Mouse (Mus musculus) hematopoietic stem cell, adult 5-6 weeks (primary cell): ENCODE measurements around the gene Psd. TPM values are rescaled to one million over a fixed set of nuclear protein-coding genes. Genes with fewer than 3 reads are reported as not detected.

ENCODE experiments used
- ATAC-seq, 2 experiments: fragments of 125-278 bp in 1 of 2; replicated peaks in 1 of 2; 2 replicates each; pipeline ENCODE4 v1.8.0; 2016 to 2017; ENCODE audit warnings: inconsistent platforms in 2 of 2, mild to moderate bottlenecking in 2 of 2, moderate number of reproducible peaks in 2 of 2, low read depth in 1 of 2, moderate TSS enrichment in 1 of 2; ENCODE audit not compliant: low FRiP score in 2 of 2, poor library complexity in 2 of 2, severe bottlenecking in 2 of 2, insufficient read depth in 1 of 2, low TSS enrichment in 1 of 2
- total RNA-seq: library from RNA; stranded (forward); fragments of 172-1452, 232-1000 nt; gene quantifications from 2 replicates; pipeline ENCODE4 v1.2.3, GENCODE M21; 2017

The Psd gene
- total RNA-seq, 1 experiment from 2014 or later: 1.3 TPM

GRCm38 (mm10) chr19:46296938-46297337 lies 30.0 kb downstream of the Psd start:
- ATAC-seq: no peak

- ATAC-seq: no peak
Measured at GRCm38 (mm10) chr19:46290535-46291105, 36.3 kb downstream of the Psd start.

- no peak for ATAC-seq
Measured at GRCm38 (mm10) chr19:46287566-46287965, 39.4 kb downstream of the Psd start.

- ATAC-seq: no peak
Measured at GRCm38 (mm10) chr19:46286926-46287325, 40.0 kb downstream of the Psd start.

GRCm38 (mm10) chr19:46286047-46286446 lies 40.9 kb downstream of the Psd start:
- no peak for ATAC-seq

- no peak for ATAC-seq
Measured at GRCm38 (mm10) chr19:46285631-46286030, 41.3 kb downstream of the Psd start.

- no peak for ATAC-seq
Measured at GRCm38 (mm10) chr19:46284686-46285085, 42.3 kb downstream of the Psd start.

GRCm38 (mm10) chr19:46282081-46282849 lies 44.7 kb downstream of the Psd start:
- ATAC-seq: no peak

GRCm38 (mm10) chr19:46275307-46275706 lies 51.6 kb downstream of the Psd start:
- ATAC-seq: peak in 1 of 2 experiments; percentile 48; a peak in 1 of 4 replicates

- no peak for ATAC-seq
Measured at GRCm38 (mm10) chr19:46264762-46265161, 62.2 kb downstream of the Psd start.

Other genes with a start within 250 kb of the Psd start
- gene Elovl3, start 195.3 kb downstream of the Psd start, total RNA-seq: 0.38 and 1.4 TPM in 2 replicates
- not detected in 2 replicates for gene Pitx3, start 178.8 kb downstream of the Psd start, total RNA-seq
- gene Gbf1, start 174.6 kb downstream of the Psd start, total RNA-seq: 37.7 and 39.6 TPM in 2 replicates
- 9.6 and 11.8 TPM in 2 replicates for gene Nfkb2, start 22.8 kb downstream of the Psd start, total RNA-seq
- gene Fbxl15, start 1.0 kb upstream of the Psd start, total RNA-seq: 0.81 and 3.5 TPM in 2 replicates
- 112 and 129 TPM in 2 replicates for gene Cuedc2, start 11.5 kb upstream of the Psd start, total RNA-seq
- 5.9 and 8.6 TPM in 2 replicates for gene Mfsd13a, start 14.0 kb upstream of the Psd start, total RNA-seq
- gene 2310034G01Rik, start 23.1 kb upstream of the Psd start, total RNA-seq: 1.3 and 3.0 TPM in 2 replicates
- 73.4 and 97.6 TPM in 2 replicates for gene Actr1a, start 68.6 kb upstream of the Psd start, total RNA-seq
- gene Sufu, start 69.7 kb upstream of the Psd start, total RNA-seq: 11.8 and 13.0 TPM in 2 replicates
- gene Trim8, start 174.5 kb upstream of the Psd start, total RNA-seq: 18.0 and 21.6 TPM in 2 replicates
- gene Arl3, start 246.0 kb upstream of the Psd start, total RNA-seq: 28.8 and 35.8 TPM in 2 replicates
- 7.8 and 12.5 TPM in 2 replicates for gene Sfxn2, start 246.2 kb upstream of the Psd start, total RNA-seq